Mouse (Mus musculus) embryonic facial prominence, embryonic 14.5 days (tissue): Measurements from ENCODE around the gene Muc13. TPM values are rescaled to one million over a fixed set of nuclear protein-coding genes. Genes with fewer than 3 reads are reported as not detected.

Source experiments
- ATAC-seq: fragments of 200-750 bp; cut with Nextera tagmentation; 2 replicates; pipeline ENCODE4 v1.8.0; 2017; ENCODE audit warnings: low read depth, moderate number of reproducible peaks, moderate TSS enrichment
- DNase-seq: peaks from one replicate; pipeline ENCODE4 v3.0.0-alpha.2; 2015; ENCODE audit warnings: low spot score
- H3K27ac ChIP-seq: fragments of 300-500 bp; sonication (generic); replicated peaks from 2 replicates; pipeline ENCODE4 v1.5.1; 2014; ENCODE audit warnings: low read depth, mild to moderate bottlenecking, low read length, moderate library complexity
- H3K27me3 ChIP-seq: fragments of 300-500 bp; sonication (generic); replicated peaks from 2 replicates; pipeline ENCODE4 v1.6.1; 2014; ENCODE audit warnings: low read length; ENCODE audit not compliant: control insufficient read depth, insufficient read depth
- H3K36me3 ChIP-seq: fragments of 300-500 bp; sonication (generic); 2 replicates; pipeline ENCODE4 v1.6.1; 2014; ENCODE audit warnings: low read length, mixed read lengths; ENCODE audit not compliant: control insufficient read depth, insufficient read depth
- H3K4me1 ChIP-seq: fragments of 300-500 bp; sonication (generic); 2 replicates; pipeline ENCODE4 v1.6.1; 2014; ENCODE audit warnings: antibody characterized with exemption, low read length; ENCODE audit not compliant: control insufficient read depth, insufficient read depth
- H3K4me2 ChIP-seq: fragments of 300-500 bp; sonication (generic); 2 replicates; pipeline ENCODE4 v1.6.1; 2014; ENCODE audit warnings: low read depth, mild to moderate bottlenecking, low read length, moderate library complexity, mixed read lengths
- H3K4me3 ChIP-seq: fragments of 300-500 bp; sonication (generic); 2 replicates; pipeline ENCODE4 v1.5.1; 2014; ENCODE audit warnings: low read depth, mild to moderate bottlenecking, low read length
- H3K9ac ChIP-seq: fragments of 300-500 bp; sonication (generic); 2 replicates; pipeline ENCODE4 v1.6.1; 2014; ENCODE audit warnings: low read depth, mild to moderate bottlenecking, low read length, moderate library complexity, mixed read lengths
- H3K9me3 ChIP-seq: fragments of 300-500 bp; sonication (generic); 2 replicates; pipeline ENCODE4 v1.6.1; 2016; ENCODE audit warnings: low read length; ENCODE audit not compliant: control insufficient read depth
- WGBS: fragments of 180-500 bp; shearing (Covaris S2); extraction: QIAGEN DNeasy Blood & Tissue Kit; methylation state at CpG from one replicate; pipeline ENCODE4 v1.1.7; 2014; 5-methylcytosine and 5-hydroxymethylcytosine counted together
- polyA plus RNA-seq: library from polyadenylated mRNA; unstranded; fragments of >200 nt; fragmentation: Nextera tagmentation; extraction: Ambion mirVana; gene quantifications from 2 replicates; pipeline ENCODE4 v1.2.1, GENCODE M21; 2014

Muc13 gene
- polyA plus RNA-seq, 1 experiment from 2014 or later = not detected

DNA sequence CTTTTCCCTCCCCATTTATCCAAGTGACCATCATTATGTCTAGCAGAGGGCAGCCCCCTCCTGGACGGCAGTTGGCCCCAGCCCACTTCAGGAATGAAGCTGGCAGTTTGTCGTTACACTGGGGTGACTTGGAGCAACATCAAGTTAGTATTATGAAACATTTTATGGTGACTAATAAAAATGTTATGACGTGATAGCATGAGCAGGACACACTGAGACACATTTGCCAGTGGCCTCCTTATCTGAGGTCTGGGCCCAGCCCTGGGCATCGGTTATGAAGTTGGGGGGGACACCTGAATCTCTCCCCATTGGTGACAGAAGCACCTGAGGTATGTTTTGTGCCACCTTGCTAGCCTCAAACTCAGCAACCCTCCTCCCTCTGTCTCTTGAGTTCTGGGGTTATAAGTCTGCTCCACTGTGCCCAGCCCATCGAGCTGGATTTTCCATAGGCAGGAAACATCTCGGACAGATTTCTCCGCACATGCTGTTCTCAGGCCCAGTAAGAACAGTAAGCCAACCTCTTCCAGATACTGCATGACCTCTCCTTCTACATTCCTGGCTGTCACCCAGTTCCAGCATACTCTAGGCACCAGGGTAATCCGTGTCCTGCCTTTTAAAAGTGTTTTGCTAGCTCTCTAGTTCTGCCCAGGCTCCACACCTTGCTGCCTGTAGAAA is 40.8 kb upstream of the Muc13 start:
- Histone ChIP-seq H3K4me2 (no peak overlapping the region), H3K36me3 (peaks cover 31% of the 10 kb centered on the region), H3K9ac (no peak overlapping the region), H3K27ac (no peak overlapping the region), H3K9me3 (no peaks in the 10 kb centered on the region), H3K4me1 (no peaks in the 10 kb centered on the region), H3K4me3 (no peak overlapping the region), H3K27me3 (no peaks in the 10 kb centered on the region)
- no peak for ATAC-seq
- 87% methylated on average over 8 of the region's 8 CpGs for WGBS
- no peak for DNase-seq

- Histone ChIP-seq H3K36me3 (peaks cover 31% of the 10 kb centered on the region), H3K4me1 (no peaks in the 10 kb centered on the region), H3K27ac (no peak overlapping the region), H3K27me3 (no peaks in the 10 kb centered on the region), H3K9ac (no peak overlapping the region), H3K4me3 (no peak overlapping the region), H3K4me2 (no peak overlapping the region), H3K9me3 (no peaks in the 10 kb centered on the region)
- ATAC-seq (no peak), DNase-seq (no peak)
- WGBS = 72% methylated on average over 8 of the region's 8 CpGs
Observed at GRCm38 (mm10) chr16:33755293-33755692, 38.5 kb upstream of the Muc13 start.

- H3K27me3 ChIP-seq = no peaks in the 10 kb centered on the region
- H3K4me2 ChIP-seq = 0 out of 2 replicates have a peak overlapping the region, but pooled peaks have one; percentile 0
- H3K9ac ChIP-seq = no peak overlapping the region; the same call in 1 of the 2 replicates
- H3K4me3 ChIP-seq = no peak overlapping the region
- no peak overlapping the region for H3K27ac ChIP-seq
- H3K36me3 ChIP-seq = peaks cover 28% of the 10 kb centered on the region; the same call in 1 of the 2 replicates
- H3K4me1 ChIP-seq = no peaks in the 10 kb centered on the region
- ATAC-seq (no peak), DNase-seq (no peak)
- WGBS = 53% methylated on average over 16 of the region's 16 CpGs
- H3K9me3 ChIP-seq = no peaks in the 10 kb centered on the region
Observed at GRCm38 (mm10) chr16:33755961-33756360, 37.9 kb upstream of the Muc13 start.

GRCm38 (mm10) chr16:33756396-33756795 is 37.4 kb upstream of the Muc13 start:
- WGBS = 54% methylated on average over 6 of the region's 6 CpGs
- Histone ChIP-seq H3K27me3 (no peaks in the 10 kb centered on the region), H3K9ac (no peak overlapping the region), H3K9me3 (no peaks in the 10 kb centered on the region), H3K36me3 (peaks cover 23% of the 10 kb centered on the region; the same call in 1 of the 2 replicates), H3K4me1 (no peaks in the 10 kb centered on the region), H3K27ac (no peak overlapping the region), H3K4me2 (0 out of 2 replicates have a peak overlapping the region, but pooled peaks have one; percentile 0), H3K4me3 (no peak overlapping the region)
- DNase-seq (no peak), ATAC-seq (no peak)

- 0 out of 2 replicates have a peak, but pooled peaks cover 23% of the 10 kb centered on the region for H3K36me3 ChIP-seq
- no peaks in the 10 kb centered on the region for H3K9me3 ChIP-seq
- no peaks in the 10 kb centered on the region for H3K27me3 ChIP-seq
- no peak overlapping the region for H3K9ac ChIP-seq
- DNase-seq = no peak
- 94% methylated on average over 7 of the region's 7 CpGs for WGBS
- no peak for ATAC-seq
- H3K27ac ChIP-seq = no peak overlapping the region
- no peak overlapping the region for H3K4me3 ChIP-seq
- H3K4me2 ChIP-seq = no peak overlapping the region
- 0 out of 2 replicates have a peak, but pooled peaks cover under 1% of the 10 kb centered on the region for H3K4me1 ChIP-seq
Observed at GRCm38 (mm10) chr16:33759207-33759606, 34.6 kb upstream of the Muc13 start.

DNA sequence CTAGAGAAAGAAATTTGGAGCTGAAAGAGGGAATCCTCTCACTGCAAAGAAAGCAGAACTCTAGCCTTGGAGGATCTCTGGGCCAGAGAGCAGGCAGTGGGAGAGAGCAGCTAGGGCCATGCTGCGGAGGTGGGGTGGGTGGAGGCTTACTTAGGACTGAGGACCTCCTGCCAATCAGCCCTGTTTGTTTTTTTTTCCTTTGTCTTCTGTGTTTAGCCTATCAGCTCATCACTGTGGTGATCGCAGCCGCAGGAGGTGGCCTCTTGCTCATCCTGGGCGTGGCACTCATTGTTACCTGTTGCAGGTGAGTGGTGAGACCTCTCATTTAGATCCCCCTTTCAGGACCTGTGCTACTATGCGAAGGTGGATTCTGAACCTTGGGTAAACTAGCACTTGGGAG is 33.3 kb upstream of the Muc13 start:
- DNase-seq (no peak), ATAC-seq (no peak)
- Histone ChIP-seq H3K9ac (no peak overlapping the region), H3K27me3 (no peaks in the 10 kb centered on the region), H3K9me3 (no peaks in the 10 kb centered on the region), H3K36me3 (0 out of 2 replicates have a peak, but pooled peaks cover 16% of the 10 kb centered on the region), H3K4me2 (no peak overlapping the region), H3K4me1 (0 out of 2 replicates have a peak, but pooled peaks cover 3% of the 10 kb centered on the region), H3K27ac (no peak overlapping the region), H3K4me3 (no peak overlapping the region)
- 40% methylated on average over 5 of the region's 5 CpGs for WGBS

GRCm38 (mm10) chr16:33760996-33761395 is 32.8 kb upstream of the Muc13 start:
- Histone ChIP-seq H3K9ac (no peak overlapping the region), H3K4me1 (0 out of 2 replicates have a peak, but pooled peaks cover 3% of the 10 kb centered on the region), H3K27me3 (no peaks in the 10 kb centered on the region), H3K4me2 (no peak overlapping the region), H3K27ac (no peak overlapping the region), H3K9me3 (no peaks in the 10 kb centered on the region), H3K4me3 (no peak overlapping the region), H3K36me3 (0 out of 2 replicates have a peak, but pooled peaks cover 16% of the 10 kb centered on the region)
- ATAC-seq (no peak), DNase-seq (no peak)
- WGBS = 63% methylated on average over 11 of the region's 11 CpGs

GRCm38 (mm10) chr16:33764501-33765193 is 29.2 kb upstream of the Muc13 start:
- H3K9me3 ChIP-seq = no peaks in the 10 kb centered on the region
- peak; percentile 82 for DNase-seq
- no peak overlapping the region for H3K9ac ChIP-seq
- H3K4me2 ChIP-seq = no peak overlapping the region
- no peak overlapping the region for H3K4me3 ChIP-seq
- no peaks in the 10 kb centered on the region for H3K27me3 ChIP-seq
- peak; percentile 87 for ATAC-seq
- no peak overlapping the region; the same call in 1 of the 2 replicates for H3K27ac ChIP-seq
- H3K36me3 ChIP-seq = peaks cover 15% of the 10 kb centered on the region
- 61% methylated on average over 12 of the region's 12 CpGs for WGBS
- H3K4me1 ChIP-seq = 0 out of 2 replicates have a peak, but pooled peaks cover 3% of the 10 kb centered on the region
